Mouse (Mus musculus): ENCODE measurements around the gene Mmp11. TPM values are rescaled to one million over a fixed set of nuclear protein-coding genes. Genes with fewer than 3 reads are reported as not detected.

Gene Mmp11
- polyA plus RNA-seq, 1 experiment from 2014 or later, result 46.1 TPM

DNA sequence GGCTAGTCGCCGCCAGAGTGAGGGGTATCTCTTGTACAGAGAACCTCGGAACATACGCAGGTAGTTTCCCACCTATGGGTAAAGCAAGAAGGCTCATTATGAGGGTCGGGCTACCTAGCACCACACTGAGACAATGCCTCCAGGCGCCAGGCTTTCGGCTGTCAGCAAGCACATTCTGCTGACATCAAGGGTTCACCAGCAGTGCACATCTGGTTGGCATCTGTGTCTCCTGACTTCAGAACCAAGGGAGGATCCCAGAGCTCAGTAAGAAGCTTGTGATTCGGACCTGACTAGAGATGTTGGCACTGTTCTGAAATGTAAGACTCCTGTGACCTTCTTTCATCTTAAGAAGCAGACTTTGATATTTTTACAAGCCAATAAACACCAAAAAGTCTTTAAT lies 19.5 kb downstream of the Mmp11 start:
- Histone ChIP-seq H3K27me3 (ENCODE audit: control insufficient read depth, insufficient read depth, low read length) (no peaks in the 10 kb centered on the region), H3K9me3 (ENCODE audit: control insufficient read depth, low read length) (no peaks in the 10 kb centered on the region), H3K4me3 (ENCODE audit: low read depth, low read length) (no peak overlapping the region), H3K27ac (ENCODE audit: low read depth, low read length) (no peak overlapping the region), H3K4me2 (ENCODE audit: low read depth) (no peak overlapping the region), H3K36me3 (ENCODE audit: control insufficient read depth, insufficient read depth, low read length) (peaks cover 6% of the 10 kb centered on the region), H3K4me1 (ENCODE audit: control insufficient read depth, insufficient read depth, low read length) (peaks cover 11% of the 10 kb centered on the region), H3K9ac (ENCODE audit: low read length) (no peak overlapping the region)
- ATAC-seq (ENCODE audit: insufficient read depth, low FRiP score, low TSS enrichment) (no peak), DNase-seq (ENCODE audit: low spot score) (no peak)
- 69% methylated on average over 8 of the region's 8 CpGs for WGBS

DNA sequence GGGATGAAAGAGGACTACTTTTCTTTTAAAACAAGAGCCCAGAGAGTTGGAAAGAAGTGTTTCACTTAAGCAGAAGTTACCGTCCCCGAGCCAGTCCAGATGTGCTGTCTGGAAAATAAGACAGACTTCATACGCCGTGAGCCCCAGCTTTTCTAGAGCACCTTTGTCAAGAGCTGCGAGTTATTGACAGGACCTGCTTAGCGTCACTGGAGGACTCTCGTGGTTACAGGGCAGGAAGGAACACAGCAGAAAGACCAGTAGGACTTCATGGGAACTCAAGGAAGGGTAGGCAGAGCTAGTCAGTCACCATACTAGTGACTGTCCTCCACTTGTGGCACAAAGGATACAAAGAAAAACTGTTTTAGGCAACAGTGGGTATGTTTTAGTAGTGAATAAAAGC lies 20.7 kb downstream of the Mmp11 start:
- no peak overlapping the region for H3K27ac ChIP-seq (ENCODE audit: low read depth, low read length)
- H3K4me3 ChIP-seq (ENCODE audit: low read depth, low read length), result no peak overlapping the region
- no peaks in the 10 kb centered on the region for H3K9me3 ChIP-seq (ENCODE audit: control insufficient read depth, low read length)
- H3K9ac ChIP-seq (ENCODE audit: low read length), result no peak overlapping the region
- peaks cover 16% of the 10 kb centered on the region for H3K36me3 ChIP-seq (ENCODE audit: control insufficient read depth, insufficient read depth, low read length)
- no peak overlapping the region for H3K4me2 ChIP-seq (ENCODE audit: low read depth)
- H3K27me3 ChIP-seq (ENCODE audit: control insufficient read depth, insufficient read depth, low read length), result no peaks in the 10 kb centered on the region
- DNase-seq (ENCODE audit: low spot score), result no peak
- ATAC-seq (ENCODE audit: insufficient read depth, low FRiP score, low TSS enrichment), result no peak
- H3K4me1 ChIP-seq (ENCODE audit: control insufficient read depth, insufficient read depth, low read length), result peaks cover 10% of the 10 kb centered on the region
- WGBS, result 92% methylated on average over 7 of the region's 7 CpGs

DNA sequence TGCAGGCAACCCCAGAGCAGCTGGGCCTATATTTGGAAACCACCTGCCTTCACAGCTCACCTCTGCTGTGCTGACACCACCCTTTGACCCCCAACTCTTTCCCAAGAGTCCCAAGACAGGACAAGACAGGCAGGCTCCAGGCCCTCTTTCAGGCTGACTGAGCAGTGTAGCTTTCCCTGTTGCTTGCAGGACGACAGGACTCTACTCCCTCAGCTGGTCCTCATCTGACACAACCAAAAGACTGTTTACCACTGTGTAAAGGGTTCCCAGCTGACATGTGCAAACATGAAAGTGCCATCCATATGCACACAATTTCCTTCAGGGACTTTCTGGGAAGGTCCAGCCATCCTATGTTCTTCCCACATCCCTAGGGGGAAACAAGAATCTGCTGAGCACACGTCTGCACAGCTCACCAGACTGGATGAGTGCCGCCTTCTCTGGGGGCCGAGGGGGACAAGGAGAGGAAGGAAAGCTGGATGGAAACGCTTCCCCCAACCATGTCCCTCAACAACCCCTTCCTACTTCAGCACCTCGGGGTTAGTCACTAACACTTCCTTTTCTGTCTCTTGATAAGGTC lies 23.2 kb downstream of the Mmp11 start:
- 74% methylated on average over 6 of the region's 6 CpGs for WGBS
- H3K27ac ChIP-seq (ENCODE audit: low read depth, low read length), result no peak overlapping the region

DNA sequence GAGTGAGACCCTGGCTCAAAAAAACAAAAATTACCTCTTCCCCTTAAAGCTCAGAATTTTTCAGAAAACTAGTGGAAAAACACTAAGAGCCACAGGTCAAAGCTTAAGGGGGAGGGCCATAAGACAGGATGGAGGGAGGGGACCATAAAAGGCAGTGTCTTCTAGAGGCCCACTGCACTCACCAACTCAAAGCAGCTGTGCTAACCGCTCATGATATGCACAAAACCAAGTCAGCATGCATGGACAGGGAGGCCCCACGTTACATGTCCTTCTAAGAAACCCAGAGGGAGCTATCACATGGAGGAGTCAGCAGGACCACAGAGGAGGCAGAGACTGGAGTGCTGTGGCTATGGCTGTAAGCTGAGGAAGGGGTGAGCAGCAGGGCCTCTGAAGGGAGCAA lies 25.6 kb downstream of the Mmp11 start:
- no peak overlapping the region for H3K9ac ChIP-seq (ENCODE audit: low read length)
- WGBS, result 81% methylated on average over 2 of the region's 2 CpGs

More for the DNA sequence above, 23.2 kb downstream of the Mmp11 start:
- ATAC-seq (ENCODE audit: insufficient read depth, low FRiP score, low TSS enrichment) (no peak), DNase-seq (ENCODE audit: low spot score) (no peak)
- Histone ChIP-seq H3K4me1 (ENCODE audit: control insufficient read depth, insufficient read depth, low read length) (no peaks in the 10 kb centered on the region), H3K9me3 (ENCODE audit: control insufficient read depth, low read length) (no peaks in the 10 kb centered on the region), H3K4me2 (ENCODE audit: low read depth) (no peak overlapping the region), H3K9ac (ENCODE audit: low read length) (no peak overlapping the region), H3K27me3 (ENCODE audit: control insufficient read depth, insufficient read depth, low read length) (no peaks in the 10 kb centered on the region), H3K36me3 (ENCODE audit: control insufficient read depth, insufficient read depth, low read length) (peaks cover 22% of the 10 kb centered on the region), H3K4me3 (ENCODE audit: low read depth, low read length) (no peak overlapping the region)

DNA sequence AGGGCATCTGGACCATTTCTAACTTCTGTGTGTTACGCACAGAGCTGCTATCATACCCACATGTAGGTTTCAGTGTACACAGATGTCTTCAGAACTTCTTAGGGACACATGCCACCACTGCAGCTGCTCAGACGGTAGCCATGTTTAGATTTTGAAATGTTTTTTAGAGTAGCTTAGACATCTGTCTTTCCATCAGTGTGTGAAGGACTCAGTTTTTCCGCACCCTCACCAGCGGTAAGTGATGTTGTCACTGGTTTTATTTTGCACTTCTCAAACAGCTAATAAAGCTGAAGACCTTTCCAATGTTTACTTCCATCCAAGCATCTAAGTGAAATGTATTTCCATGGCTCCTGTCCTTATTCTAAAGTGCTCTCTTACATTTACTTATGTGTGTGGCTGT lies 29.4 kb downstream of the Mmp11 start:
- H3K4me3 ChIP-seq (ENCODE audit: low read depth, low read length), result no peak overlapping the region
- H3K36me3 ChIP-seq (ENCODE audit: control insufficient read depth, insufficient read depth, low read length), result peaks cover 39% of the 10 kb centered on the region
- DNase-seq (ENCODE audit: low spot score) (peak; percentile 8), ATAC-seq (ENCODE audit: insufficient read depth, low FRiP score, low TSS enrichment) (no peak)
- no peaks in the 10 kb centered on the region for H3K4me1 ChIP-seq (ENCODE audit: control insufficient read depth, insufficient read depth, low read length)
- no peak overlapping the region for H3K27ac ChIP-seq (ENCODE audit: low read depth, low read length)
- H3K9ac ChIP-seq (ENCODE audit: low read length), result no peak overlapping the region
- 94% methylated on average over 4 of the region's 4 CpGs for WGBS
- no peaks in the 10 kb centered on the region for H3K9me3 ChIP-seq (ENCODE audit: control insufficient read depth, low read length)
- H3K4me2 ChIP-seq (ENCODE audit: low read depth), result no peak overlapping the region
- H3K27me3 ChIP-seq (ENCODE audit: control insufficient read depth, insufficient read depth, low read length), result no peaks in the 10 kb centered on the region

More for the DNA sequence above, 25.6 kb downstream of the Mmp11 start:
- H3K9me3 ChIP-seq (ENCODE audit: control insufficient read depth, low read length), result no peaks in the 10 kb centered on the region
- no peaks in the 10 kb centered on the region for H3K4me1 ChIP-seq (ENCODE audit: control insufficient read depth, insufficient read depth, low read length)
- peaks cover 22% of the 10 kb centered on the region for H3K36me3 ChIP-seq (ENCODE audit: control insufficient read depth, insufficient read depth, low read length)
- no peak overlapping the region for H3K27ac ChIP-seq (ENCODE audit: low read depth, low read length)
- ATAC-seq (ENCODE audit: insufficient read depth, low FRiP score, low TSS enrichment), result no peak
- H3K27me3 ChIP-seq (ENCODE audit: control insufficient read depth, insufficient read depth, low read length), result no peaks in the 10 kb centered on the region
- no peak overlapping the region for H3K4me2 ChIP-seq (ENCODE audit: low read depth)
- DNase-seq (ENCODE audit: low spot score), result no peak
- no peak overlapping the region for H3K4me3 ChIP-seq (ENCODE audit: low read depth, low read length)

DNA sequence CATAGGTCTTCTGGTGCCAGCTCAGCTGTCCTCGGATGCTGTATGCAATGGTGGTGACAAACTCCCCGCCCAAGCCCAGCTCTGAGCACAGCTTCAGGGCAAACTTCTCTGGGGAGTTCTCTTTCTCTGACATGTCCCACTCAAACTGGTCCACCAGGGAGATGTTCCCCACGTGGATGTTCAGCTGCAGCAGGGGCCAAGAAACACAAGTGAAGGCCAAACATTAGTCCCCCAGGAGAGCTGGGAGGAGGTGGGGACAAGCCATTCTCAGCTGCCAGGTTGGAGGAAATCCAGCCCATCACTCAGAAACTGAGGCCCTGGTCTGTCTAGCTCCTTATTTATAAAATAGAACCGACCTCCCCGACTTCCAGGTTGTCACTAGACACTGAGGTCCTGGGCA lies 31.9 kb downstream of the Mmp11 start:
- WGBS, result 89% methylated on average over 5 of the region's 5 CpGs
- Histone ChIP-seq H3K27ac (ENCODE audit: low read depth, low read length) (no peak overlapping the region), H3K36me3 (ENCODE audit: control insufficient read depth, insufficient read depth, low read length) (peaks cover 26% of the 10 kb centered on the region)

DNA sequence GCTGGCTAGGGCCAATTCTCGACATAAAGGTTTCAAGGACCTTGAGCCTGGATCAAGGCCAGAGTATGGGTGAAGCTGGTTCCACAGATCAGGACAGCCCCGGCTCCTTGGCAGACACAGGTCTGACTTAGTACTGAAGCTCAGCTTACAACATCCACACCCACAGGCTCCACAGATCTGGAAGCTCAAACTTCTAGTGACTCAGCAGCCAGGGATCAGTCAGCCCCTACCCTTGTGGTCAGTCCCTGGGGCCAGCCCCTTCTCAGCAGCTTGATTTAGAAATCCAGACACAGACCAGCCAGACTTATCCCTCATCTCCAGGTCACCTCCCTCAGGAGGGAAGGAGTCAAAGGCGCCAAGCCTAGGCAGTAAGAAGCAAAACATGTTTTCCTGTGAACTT lies 37.5 kb downstream of the Mmp11 start:
- WGBS, result 86% methylated on average over 3 of the region's 3 CpGs

More for the DNA sequence above, 31.9 kb downstream of the Mmp11 start:
- peak; percentile 7 for DNase-seq (ENCODE audit: low spot score)
- H3K4me3 ChIP-seq (ENCODE audit: low read depth, low read length), result no peak overlapping the region
- no peaks in the 10 kb centered on the region for H3K9me3 ChIP-seq (ENCODE audit: control insufficient read depth, low read length)
- no peaks in the 10 kb centered on the region for H3K27me3 ChIP-seq (ENCODE audit: control insufficient read depth, insufficient read depth, low read length)
- no peak overlapping the region for H3K9ac ChIP-seq (ENCODE audit: low read length)
- no peak overlapping the region for H3K4me2 ChIP-seq (ENCODE audit: low read depth)
- no peak for ATAC-seq (ENCODE audit: insufficient read depth, low FRiP score, low TSS enrichment)
- H3K4me1 ChIP-seq (ENCODE audit: control insufficient read depth, insufficient read depth, low read length), result no peaks in the 10 kb centered on the region

DNA sequence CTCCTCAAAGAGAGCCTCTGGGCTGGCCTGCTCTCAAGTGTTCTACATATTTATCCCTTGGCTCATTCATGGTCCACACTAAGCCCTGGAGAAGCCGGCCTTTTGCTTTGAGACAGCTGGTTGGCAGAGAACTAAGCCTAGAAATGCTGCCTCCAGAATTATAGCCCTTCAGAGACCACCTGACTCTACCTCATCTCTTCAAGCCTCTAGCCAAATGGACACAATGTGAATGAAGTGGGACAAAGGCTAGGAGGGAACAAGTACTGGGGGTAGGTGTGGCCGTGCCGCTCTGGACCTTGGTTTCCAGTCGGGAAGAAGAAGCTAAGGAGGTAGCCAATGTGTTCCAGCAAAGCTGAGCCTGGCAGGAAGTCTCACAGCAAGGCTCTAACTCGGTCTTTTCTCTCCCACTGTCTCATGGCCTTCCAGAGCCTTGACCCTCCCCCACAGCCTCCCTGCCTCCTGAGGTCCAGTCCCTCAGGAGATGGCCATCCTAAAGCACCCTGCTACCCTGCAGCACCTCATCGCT lies 38.2 kb downstream of the Mmp11 start:
- DNase-seq (ENCODE audit: low spot score) (no peak), ATAC-seq (ENCODE audit: insufficient read depth, low FRiP score, low TSS enrichment) (no peak)
- H3K36me3 ChIP-seq (ENCODE audit: control insufficient read depth, insufficient read depth, low read length), result peaks cover 26% of the 10 kb centered on the region
- no peaks in the 10 kb centered on the region for H3K9me3 ChIP-seq (ENCODE audit: control insufficient read depth, low read length)
- H3K9ac ChIP-seq (ENCODE audit: low read length), result no peak overlapping the region
- H3K4me1 ChIP-seq (ENCODE audit: control insufficient read depth, insufficient read depth, low read length), result peaks cover 7% of the 10 kb centered on the region
- WGBS, result 77% methylated on average over 6 of the region's 6 CpGs
- H3K4me2 ChIP-seq (ENCODE audit: low read depth), result no peak overlapping the region
- no peak overlapping the region for H3K4me3 ChIP-seq (ENCODE audit: low read depth, low read length)
- H3K27me3 ChIP-seq (ENCODE audit: control insufficient read depth, insufficient read depth, low read length), result no peaks in the 10 kb centered on the region
- no peak overlapping the region for H3K27ac ChIP-seq (ENCODE audit: low read depth, low read length)

More for the DNA sequence above, 37.5 kb downstream of the Mmp11 start:
- H3K27me3 ChIP-seq (ENCODE audit: control insufficient read depth, insufficient read depth, low read length), result no peaks in the 10 kb centered on the region
- ATAC-seq (ENCODE audit: insufficient read depth, low FRiP score, low TSS enrichment) (no peak), DNase-seq (ENCODE audit: low spot score) (no peak)
- H3K4me2 ChIP-seq (ENCODE audit: low read depth), result no peak overlapping the region
- H3K9ac ChIP-seq (ENCODE audit: low read length), result no peak overlapping the region
- H3K9me3 ChIP-seq (ENCODE audit: control insufficient read depth, low read length), result no peaks in the 10 kb centered on the region
- no peak overlapping the region for H3K27ac ChIP-seq (ENCODE audit: low read depth, low read length)
- peaks cover 2% of the 10 kb centered on the region for H3K4me1 ChIP-seq (ENCODE audit: control insufficient read depth, insufficient read depth, low read length)
- no peak overlapping the region for H3K4me3 ChIP-seq (ENCODE audit: low read depth, low read length)
- peaks cover 33% of the 10 kb centered on the region for H3K36me3 ChIP-seq (ENCODE audit: control insufficient read depth, insufficient read depth, low read length)

DNA sequence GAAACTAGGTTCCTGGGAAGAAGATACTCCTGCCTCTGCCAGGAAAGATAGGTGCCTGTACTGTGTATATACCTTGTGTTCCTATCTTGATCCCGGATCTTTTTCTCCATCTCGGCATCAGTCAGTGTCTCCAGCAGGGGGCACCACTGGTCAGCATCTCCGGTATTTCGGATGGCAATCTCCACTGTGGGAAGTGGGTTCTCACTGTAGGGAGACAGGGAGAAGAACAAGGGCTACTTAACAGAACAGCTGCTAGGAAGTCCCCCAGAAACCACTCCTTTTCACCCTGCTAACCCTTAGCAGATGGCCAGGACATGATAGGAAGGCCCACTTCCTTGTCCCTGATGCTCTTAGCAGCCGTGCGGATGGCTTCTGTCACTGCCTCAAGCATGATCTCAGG lies 38.9 kb downstream of the Mmp11 start:
- Histone ChIP-seq H3K9me3 (ENCODE audit: control insufficient read depth, low read length) (no peaks in the 10 kb centered on the region), H3K4me3 (ENCODE audit: low read depth, low read length) (no peak overlapping the region), H3K27ac (ENCODE audit: low read depth, low read length) (no peak overlapping the region), H3K4me1 (ENCODE audit: control insufficient read depth, insufficient read depth, low read length) (peaks cover 10% of the 10 kb centered on the region), H3K9ac (ENCODE audit: low read length) (no peak overlapping the region), H3K27me3 (ENCODE audit: control insufficient read depth, insufficient read depth, low read length) (no peaks in the 10 kb centered on the region), H3K36me3 (ENCODE audit: control insufficient read depth, insufficient read depth, low read length) (peaks cover 21% of the 10 kb centered on the region), H3K4me2 (ENCODE audit: low read depth) (no peak overlapping the region)
- DNase-seq (ENCODE audit: low spot score), result peak; percentile 79
- no peak for ATAC-seq (ENCODE audit: insufficient read depth, low FRiP score, low TSS enrichment)
- WGBS, result 44% methylated on average over 6 of the region's 6 CpGs

All from neural tube, embryonic 11.5 days (tissue).